Mouse (Mus musculus) gastrocnemius, postnatal 4 days (tissue): ENCODE data around the gene Tmem150c. TPM values are rescaled to one million over a fixed set of nuclear protein-coding genes. Genes with fewer than 3 reads are reported as not detected.

Experiments
- DNase-seq, 2 experiments: peaks; one replicate each; pipeline ENCODE4 v3.0.0; 2021 to 2022; ENCODE audit warnings: low spot score in 2 of 2, mixed read lengths in 2 of 2
- total RNA-seq, 2 experiments: library from RNA; stranded (reverse); gene quantifications; 2 replicates each; pipeline ENCODE4 v1.2.3; 2021

Tmem150c gene
- total RNA-seq, 2 experiments from 2014 or later = 5.1 to 5.7 TPM

GRCm38 (mm10) chr5:100102395-100102794 is 57.2 kb downstream of the Tmem150c start:
- no peak for DNase-seq

GRCm38 (mm10) chr5:100097967-100098366 is 61.6 kb downstream of the Tmem150c start:
- no peak for DNase-seq

GRCm38 (mm10) chr5:100096955-100097354 is 62.7 kb downstream of the Tmem150c start:
- no peak for DNase-seq

GRCm38 (mm10) chr5:100091602-100092001 is 68.0 kb downstream of the Tmem150c start:
- no peak for DNase-seq

- DNase-seq = no peak
These were observed 68.4 kb downstream of the Tmem150c start for GRCm38 (mm10) chr5:100091263-100091594.

- no peak for DNase-seq
These were observed 68.9 kb downstream of the Tmem150c start for GRCm38 (mm10) chr5:100090515-100091262.

- no peak for DNase-seq
These were observed 74.5 kb downstream of the Tmem150c start for GRCm38 (mm10) chr5:100085097-100085496.

GRCm38 (mm10) chr5:100083953-100084562 is 75.5 kb downstream of the Tmem150c start:
- no peak for DNase-seq

- DNase-seq = no peak
These were observed 77.6 kb downstream of the Tmem150c start for GRCm38 (mm10) chr5:100082006-100082405.

GRCm38 (mm10) chr5:100079931-100080275 is 79.7 kb downstream of the Tmem150c start:
- DNase-seq = no peak

- no peak for DNase-seq
These were observed 80.3 kb downstream of the Tmem150c start for GRCm38 (mm10) chr5:100079040-100079930.

GRCm38 (mm10) chr5:100074571-100074970 is 85.0 kb downstream of the Tmem150c start:
- no peak for DNase-seq

- DNase-seq = no peak
These were observed 87.1 kb downstream of the Tmem150c start for GRCm38 (mm10) chr5:100072557-100072956.

GRCm38 (mm10) chr5:100071541-100071940 is 88.1 kb downstream of the Tmem150c start:
- no peak for DNase-seq

GRCm38 (mm10) chr5:100070255-100070654 is 89.4 kb downstream of the Tmem150c start:
- peak; percentile 70 to 76 for DNase-seq

GRCm38 (mm10) chr5:100069526-100069925 is 90.1 kb downstream of the Tmem150c start:
- no peak for DNase-seq

- no peak for DNase-seq
These were observed 92.0 kb downstream of the Tmem150c start for GRCm38 (mm10) chr5:100067579-100067978.

- no peak for DNase-seq
These were observed 98.7 kb downstream of the Tmem150c start for GRCm38 (mm10) chr5:100060876-100061275.

- no peak for DNase-seq
These were observed 100.3 kb downstream of the Tmem150c start for GRCm38 (mm10) chr5:100059326-100059725.

GRCm38 (mm10) chr5:100058729-100059128 is 100.9 kb downstream of the Tmem150c start:
- DNase-seq = no peak

GRCm38 (mm10) chr5:100057461-100058209 is 102.0 kb downstream of the Tmem150c start:
- DNase-seq = no peak
